14 mouse cellular contexts compared by ENCODE assay signal in the genomic region with DNA sequence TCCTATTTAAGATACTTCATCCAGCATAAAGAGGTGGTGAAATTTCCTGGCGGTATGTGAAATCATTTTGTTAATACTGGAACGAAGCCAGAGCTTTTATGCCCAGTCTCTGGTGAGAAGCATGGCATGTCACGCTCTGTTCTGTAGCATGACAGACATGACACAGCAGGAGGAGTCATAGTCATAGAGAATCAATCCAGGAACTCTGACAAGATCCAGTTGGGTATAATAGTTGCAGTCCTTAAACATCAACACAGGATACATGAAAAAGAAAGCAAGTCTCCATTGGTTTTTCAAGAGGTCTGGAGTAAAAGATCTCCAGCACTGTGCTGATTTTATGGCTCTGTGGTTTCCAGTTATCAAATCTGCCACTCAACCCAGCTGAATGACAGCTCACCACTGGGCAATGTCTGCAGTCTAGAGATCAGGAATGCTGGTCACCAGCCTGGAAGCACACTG.
A peak's percentile ranks its signal among the peaks of the same experiment; 100 is the strongest.
DNase-seq lines count a peak whose midpoint lies in the region; ATAC-seq and TF ChIP-seq lines count a peak whose summit lies in the region.
"Had no signal": no experiment of that assay in that cellular context is flagged by ENCODE, and none has a peak within 500 bp of the region (broad histone marks: within the 10 kb centered on the region; RNA-seq: fewer than 3 reads in every experiment).

No protein-coding gene starts in this region.

- 32% methylated on average over 3 of the region's 3 CpGs for WGBS in heart, embryonic 14.5 days
- WGBS in heart, embryonic 11.5 days (ENCODE audit: insufficient replicate concordance): 64% methylated on average over 3 of the region's 3 CpGs
- 24% methylated on average over 3 of the region's 3 CpGs for WGBS in midbrain, embryonic 15.5 days

- no peak for DNase-seq in Patski (ENCODE audit: low read depth, low spot score)
- DNase-seq in gonadal fat pad, adult 2 months (ENCODE audit: low read depth): peak; percentile 55
- no peak for DNase-seq in right cerebral cortex, adult 2 months (ENCODE audit: low spot score in 2 of 2)
- no peak for DNase-seq in left cerebral cortex, adult 18-20 months (ENCODE audit: low spot score in 2 of 2)
- no peak for DNase-seq in ovary, postnatal 36 days (ENCODE audit: low spot score)
- DNase-seq: cerebellum, adult 18-20 months; kidney, adult 11 months had no signal

- CTCF ChIA-PET in Patski (lab: Charles Lee): no interaction called here

- no peaks in the 10 kb centered on the region for H3K27me3 ChIP-seq in heart, embryonic 14.5 days (ENCODE audit: control insufficient read depth, insufficient read depth, low read length)
- no peaks in the 10 kb centered on the region for H3K27me3 ChIP-seq in heart, embryonic 11.5 days (ENCODE audit: control insufficient read depth, insufficient read depth, low read length)
- H3K27me3 ChIP-seq in Patski: no peaks in the 10 kb centered on the region
- no peaks in the 10 kb centered on the region for H3K27me3 ChIP-seq in midbrain, embryonic 15.5 days (replicated peaks)
- H3K27me3 ChIP-seq: CH12.LX; embryonic facial prominence, embryonic 13.5 days; limb, embryonic 13.5 days; lung, embryonic 15.5 days had no signal

- no peaks in the 10 kb centered on the region for H3K36me3 ChIP-seq in heart, embryonic 14.5 days (ENCODE audit: control insufficient read depth, insufficient read depth, low read length)
- H3K36me3 ChIP-seq in heart, embryonic 11.5 days (ENCODE audit: control insufficient read depth, insufficient read depth, low read length): no peaks in the 10 kb centered on the region
- H3K36me3 ChIP-seq in midbrain, embryonic 15.5 days (replicated peaks): no peaks in the 10 kb centered on the region
- H3K36me3 ChIP-seq: embryonic facial prominence, embryonic 13.5 days; limb, embryonic 13.5 days; lung, embryonic 15.5 days had no signal

- TF ChIP-seq CTCF in Patski (IDR thresholded peaks at IDR 0.05): no peak

- no peak for ATAC-seq in heart, embryonic 14.5 days (ENCODE audit: insufficient number of reproducible peaks, insufficient read depth, low FRiP score, low read depth)
- ATAC-seq in heart, embryonic 11.5 days (replicated peaks; ENCODE audit: insufficient number of reproducible peaks, low FRiP score, low TSS enrichment): no peak; the same call in 1 of the 2 replicates
- ATAC-seq in Patski: peak; percentile 49
- peak; percentile 78 for ATAC-seq in midbrain, embryonic 15.5 days (replicated peaks)

- 0 out of 2 replicates have a peak overlapping the region, but pooled peaks have one; percentile 11 for H3K4me2 ChIP-seq in heart, embryonic 14.5 days (ENCODE audit: low read length)
- no peak overlapping the region for H3K4me2 ChIP-seq in heart, embryonic 11.5 days
- H3K4me2 ChIP-seq in midbrain, embryonic 15.5 days: no peak overlapping the region
- H3K4me2 ChIP-seq: embryonic facial prominence, embryonic 13.5 days; limb, embryonic 13.5 days; lung, embryonic 15.5 days had no signal

- peaks cover 0 to 4% of the 10 kb centered on the region in 2 experiments; a peak in 1 of 4 replicates for H3K4me1 ChIP-seq in heart, embryonic 14.5 days (ENCODE audit: control insufficient read depth in 2 of 2, insufficient read depth in 2 of 2, low read length in 2 of 2)
- H3K4me1 ChIP-seq in heart, embryonic 11.5 days (ENCODE audit: control insufficient read depth, insufficient read depth, low read length): no peaks in the 10 kb centered on the region
- no peaks in the 10 kb centered on the region for H3K4me1 ChIP-seq in midbrain, embryonic 15.5 days
- H3K4me1 ChIP-seq: embryonic facial prominence, embryonic 13.5 days; limb, embryonic 13.5 days; lung, embryonic 15.5 days had no signal

- POLR2A ChIA-PET in Patski (lab: Charles Lee): no interaction called here

- H3K4me3 ChIP-seq in heart, embryonic 14.5 days (ENCODE audit: control insufficient read depth in 1 of 2, insufficient read depth in 1 of 2, low read depth in 1 of 2, low read length in 2 of 2): no peak overlapping the region
- H3K4me3 ChIP-seq in heart, embryonic 11.5 days (ENCODE audit: low read depth, low read length): no peak overlapping the region
- H3K4me3 ChIP-seq in midbrain, embryonic 15.5 days: no peak overlapping the region
- H3K4me3 ChIP-seq: embryonic facial prominence, embryonic 13.5 days; limb, embryonic 13.5 days; lung, embryonic 15.5 days had no signal

- in situ Hi-C loops in Patski (cut with MboI; ENCODE audit: low pct_unique_long_range_greater_than_20kb): no loop called here

- no peak overlapping the region for H3K27ac ChIP-seq in heart, embryonic 14.5 days (replicated peaks in 1 of 2; ENCODE audit: control insufficient read depth in 1 of 2, insufficient read depth in 1 of 2, low read depth in 2 of 2, low read length in 2 of 2)
- H3K27ac ChIP-seq in heart, embryonic 11.5 days (ENCODE audit: low read depth, low read length): no peak overlapping the region
- no peak overlapping the region for H3K27ac ChIP-seq in midbrain, embryonic 15.5 days
- H3K27ac ChIP-seq: embryonic facial prominence, embryonic 13.5 days; limb, embryonic 13.5 days; lung, embryonic 15.5 days had no signal

- no peak overlapping the region for H3K9ac ChIP-seq in heart, embryonic 14.5 days (ENCODE audit: low read length)
- no peak overlapping the region for H3K9ac ChIP-seq in heart, embryonic 11.5 days (ENCODE audit: low read depth, low read length)
- H3K9ac ChIP-seq in midbrain, embryonic 15.5 days: no peak overlapping the region
- H3K9ac ChIP-seq: embryonic facial prominence, embryonic 13.5 days; limb, embryonic 13.5 days; lung, embryonic 15.5 days had no signal

- no peaks in the 10 kb centered on the region for H3K9me3 ChIP-seq in heart, embryonic 14.5 days (ENCODE audit: control insufficient read depth, low read length)
- H3K9me3 ChIP-seq in heart, embryonic 11.5 days (replicated peaks; ENCODE audit: control insufficient read depth, low read length): no peaks in the 10 kb centered on the region
- no peaks in the 10 kb centered on the region for H3K9me3 ChIP-seq in midbrain, embryonic 15.5 days
- H3K9me3 ChIP-seq: embryonic facial prominence, embryonic 13.5 days; limb, embryonic 13.5 days; lung, embryonic 15.5 days had no signal

Comparison
In these comparisons a context has a peak if more than half of its experiments do, and no peak if none do; other contexts are left out.
1. ATAC-seq: peak in Patski (single experiment) and midbrain, embryonic 15.5 days (single experiment); none in heart, embryonic 14.5 days (single experiment) and heart, embryonic 11.5 days (single experiment).